ENCODE assay signal across 16 mouse cellular contexts in the genomic region with DNA sequence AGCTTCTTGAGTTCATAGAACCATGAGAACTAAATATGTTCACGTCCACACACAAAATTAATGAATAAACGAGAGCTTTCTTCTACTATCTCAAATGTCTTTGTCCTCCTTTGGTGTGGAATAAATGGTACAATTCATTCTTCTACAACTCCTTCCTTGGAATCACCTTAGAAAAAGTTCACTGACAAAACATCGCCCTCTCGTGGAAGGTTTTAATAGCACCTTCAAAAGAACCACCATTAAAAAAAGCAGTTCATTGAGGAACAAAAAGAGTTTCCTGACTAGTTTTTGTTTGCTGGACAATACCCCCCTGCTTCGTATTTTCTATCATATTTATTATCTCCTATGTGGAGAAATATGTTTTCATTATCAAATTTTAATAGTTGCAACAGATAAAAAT. TPM values are rescaled to one million over a fixed set of nuclear protein-coding genes. Genes with fewer than 3 reads are reported as not detected.
DNase-seq lines count a peak whose midpoint lies in the region; ATAC-seq lines count a peak whose summit lies in the region.
"Had no signal": no experiment of that assay in that cellular context is flagged by ENCODE, and none has a peak within 500 bp of the region (broad histone marks: within the 10 kb centered on the region; RNA-seq: fewer than 3 reads in every experiment).

No protein-coding gene starts in this region.

- no peaks in the 10 kb centered on the region for H3K36me3 ChIP-seq in hindbrain, embryonic 14.5 days (replicated peaks; ENCODE audit: control insufficient read depth, insufficient read depth)
- H3K36me3 ChIP-seq in hindbrain, embryonic 16.5 days (ENCODE audit: control insufficient read depth, insufficient read depth, low read length): no peaks in the 10 kb centered on the region
- no peaks in the 10 kb centered on the region for H3K36me3 ChIP-seq in midbrain, embryonic 14.5 days (ENCODE audit: control insufficient read depth, insufficient read depth, low read length)
- H3K36me3 ChIP-seq in midbrain, embryonic 16.5 days (ENCODE audit: control insufficient read depth, insufficient read depth, low read length): no peaks in the 10 kb centered on the region
- H3K36me3 ChIP-seq: G1E had no signal

- ATAC-seq in hindbrain, embryonic 14.5 days (ENCODE audit: low FRiP score): no peak
- ATAC-seq in hindbrain, embryonic 16.5 days: no peak
- ATAC-seq in midbrain, embryonic 14.5 days (ENCODE audit: low FRiP score, low TSS enrichment): no peak
- no peak for ATAC-seq in midbrain, embryonic 16.5 days
- ATAC-seq in erythroblast, adult 5-6 weeks (replicated peaks; ENCODE audit: low FRiP score, poor library complexity, severe bottlenecking): no peak

- no peaks in the 10 kb centered on the region for H3K9me3 ChIP-seq in hindbrain, embryonic 14.5 days (ENCODE audit: control insufficient read depth, low read length)
- H3K9me3 ChIP-seq in hindbrain, embryonic 16.5 days (ENCODE audit: control insufficient read depth, low read length): no peaks in the 10 kb centered on the region
- no peaks in the 10 kb centered on the region for H3K9me3 ChIP-seq in midbrain, embryonic 14.5 days (ENCODE audit: control insufficient read depth, low read length)
- no peaks in the 10 kb centered on the region for H3K9me3 ChIP-seq in midbrain, embryonic 16.5 days (replicated peaks; ENCODE audit: control insufficient read depth, low read length, poor library complexity, severe bottlenecking)

- H3K27me3 ChIP-seq in hindbrain, embryonic 14.5 days (ENCODE audit: control insufficient read depth, insufficient read depth, low read length): no peaks in the 10 kb centered on the region
- no peaks in the 10 kb centered on the region for H3K27me3 ChIP-seq in hindbrain, embryonic 16.5 days (replicated peaks; ENCODE audit: control insufficient read depth, insufficient read depth, low read length)
- H3K27me3 ChIP-seq in midbrain, embryonic 14.5 days (ENCODE audit: control insufficient read depth, insufficient read depth, low read length): no peaks in the 10 kb centered on the region
- no peaks in the 10 kb centered on the region for H3K27me3 ChIP-seq in midbrain, embryonic 16.5 days (ENCODE audit: control insufficient read depth, insufficient read depth, low read depth, low read length)

- no peak overlapping the region for H3K27ac ChIP-seq in hindbrain, embryonic 14.5 days
- H3K27ac ChIP-seq in hindbrain, embryonic 16.5 days (ENCODE audit: low read depth, low read length): no peak overlapping the region
- no peak overlapping the region for H3K27ac ChIP-seq in midbrain, embryonic 14.5 days (replicated peaks; ENCODE audit: low read depth, low read length)
- H3K27ac ChIP-seq in midbrain, embryonic 16.5 days (ENCODE audit: low read length): no peak overlapping the region

- WGBS in hindbrain, embryonic 14.5 days: 35% methylated on average over 5 of the region's 5 CpGs
- 32% methylated on average over 5 of the region's 5 CpGs for WGBS in hindbrain, embryonic 16.5 days
- 37% methylated on average over 5 of the region's 5 CpGs for WGBS in midbrain, embryonic 14.5 days
- 34% methylated on average over 5 of the region's 5 CpGs for WGBS in midbrain, embryonic 16.5 days

- DNase-seq in hindbrain, embryonic 14.5 days (ENCODE audit: low spot score): peak; percentile 34
- peak; percentile 63 for DNase-seq in midbrain, embryonic 14.5 days
- peak; percentile 44 for DNase-seq in brain, adult 2 months (ENCODE audit: low read depth, low spot score)
- peak; percentile 6 for DNase-seq in right cerebral cortex, postnatal 14 days
- no peak for DNase-seq in urinary bladder, postnatal 25 days (ENCODE audit: low spot score)
- DNase-seq: gastrocnemius, postnatal 14 days; thymus, postnatal 36 days had no signal

- H3K4me2 ChIP-seq in hindbrain, embryonic 14.5 days (replicated peaks): no peak overlapping the region
- no peak overlapping the region for H3K4me2 ChIP-seq in hindbrain, embryonic 16.5 days (ENCODE audit: low read length)
- H3K4me2 ChIP-seq in midbrain, embryonic 14.5 days (ENCODE audit: low read length): no peak overlapping the region
- H3K4me2 ChIP-seq in midbrain, embryonic 16.5 days (ENCODE audit: low read length): no peak overlapping the region

- no peaks in the 10 kb centered on the region for H3K4me1 ChIP-seq in hindbrain, embryonic 14.5 days (replicated peaks; ENCODE audit: control insufficient read depth, insufficient read depth, low read length)
- H3K4me1 ChIP-seq in hindbrain, embryonic 16.5 days (ENCODE audit: control insufficient read depth, insufficient read depth, low read depth, low read length): no peaks in the 10 kb centered on the region
- no peaks in the 10 kb centered on the region for H3K4me1 ChIP-seq in midbrain, embryonic 14.5 days (ENCODE audit: control insufficient read depth, insufficient read depth, low read length)
- H3K4me1 ChIP-seq in midbrain, embryonic 16.5 days (ENCODE audit: control insufficient read depth, insufficient read depth, low read length): no peaks in the 10 kb centered on the region

- no peak overlapping the region for H3K9ac ChIP-seq in hindbrain, embryonic 14.5 days
- no peak overlapping the region for H3K9ac ChIP-seq in hindbrain, embryonic 16.5 days (ENCODE audit: low read depth, low read length)
- no peak overlapping the region for H3K9ac ChIP-seq in midbrain, embryonic 14.5 days (replicated peaks; ENCODE audit: low read length)
- no peak overlapping the region for H3K9ac ChIP-seq in midbrain, embryonic 16.5 days (ENCODE audit: low read depth, low read length)

- no peak overlapping the region for H3K4me3 ChIP-seq in hindbrain, embryonic 14.5 days (replicated peaks; ENCODE audit: low read length)
- no peak overlapping the region for H3K4me3 ChIP-seq in hindbrain, embryonic 16.5 days (ENCODE audit: low read length)
- no peak overlapping the region for H3K4me3 ChIP-seq in midbrain, embryonic 14.5 days (replicated peaks; ENCODE audit: low read depth, low read length)
- H3K4me3 ChIP-seq in midbrain, embryonic 16.5 days (ENCODE audit: low read depth, low read length): no peak overlapping the region
- H3K4me3 ChIP-seq: myocyte had no signal

RNA-seq across cellular contexts. Expression of gene Rergl, which starts 40.7 kb away (rescaled TPM):
- polyA plus RNA-seq in hindbrain, embryonic 14.5 days (2014; fragmentation: Nextera tagmentation; extraction: Ambion mirVana): not detected in 2 replicates
- polyA plus RNA-seq in hindbrain, embryonic 16.5 days (2015; fragmentation: Nextera tagmentation; extraction: Ambion mirVana): not detected in 2 replicates
- not detected in 2 replicates for polyA plus RNA-seq in midbrain, embryonic 14.5 days (2014; fragmentation: Nextera tagmentation; extraction: Ambion mirVana)
- not detected in 2 replicates for polyA plus RNA-seq in midbrain, embryonic 16.5 days (2015; fragmentation: Nextera tagmentation; extraction: Ambion mirVana)
- not detected in 2 replicates for total RNA-seq in erythroblast, adult 5-6 weeks (2015; ENCODE audit: low replicate concordance)
- total RNA-seq in erythroblast, adult 5-6 weeks (2017; ENCODE audit: low replicate concordance): not detected in 2 replicates
- total RNA-seq: common myeloid progenitor, adult 5-6 weeks; G1E; hematopoietic stem cell, adult 5-6 weeks; layer of hippocampus, postnatal 25 days had no signal
- polyA plus RNA-seq: G1E; myocyte; small intestine, adult 2 months had no signal
